Mouse (Mus musculus) retina, adult 2 months (tissue): Measurements from ENCODE around the gene Tmem131.
"Not testable (repeated sequence)": the region's sequence is repeated elsewhere in the genome, so short reads cannot be mapped to it uniquely, and the experiment has no call there.

Source experiments
- DNase-seq: peaks from one replicate; pipeline ENCODE4 v3.0.0-alpha.2; 2012; ENCODE audit warnings: low read depth, low spot score

Gene Tmem131

GRCm38 (mm10) chr1:36919728-36920127 lies 23.7 kb downstream of the Tmem131 start:
- no peak for DNase-seq

GRCm38 (mm10) chr1:36917423-36917822 lies 26.0 kb downstream of the Tmem131 start:
- DNase-seq: no peak

GRCm38 (mm10) chr1:36915200-36915580 lies 28.3 kb downstream of the Tmem131 start:
- DNase-seq: no peak

- no peak for DNase-seq
Measured at GRCm38 (mm10) chr1:36914455-36915199, 28.8 kb downstream of the Tmem131 start.

- no peak for DNase-seq
Measured at GRCm38 (mm10) chr1:36913806-36914205, 29.7 kb downstream of the Tmem131 start.

- no peak for DNase-seq
Measured at GRCm38 (mm10) chr1:36912239-36912638, 31.2 kb downstream of the Tmem131 start.

- no peak for DNase-seq
Measured at GRCm38 (mm10) chr1:36911603-36912002, 31.9 kb downstream of the Tmem131 start.

GRCm38 (mm10) chr1:36910397-36910796 lies 33.1 kb downstream of the Tmem131 start:
- DNase-seq: no peak

GRCm38 (mm10) chr1:36909965-36910364 lies 33.5 kb downstream of the Tmem131 start:
- not testable (repeated sequence) for DNase-seq

- no peak for DNase-seq
Measured at GRCm38 (mm10) chr1:36905216-36905615, 38.2 kb downstream of the Tmem131 start.

- no peak for DNase-seq
Measured at GRCm38 (mm10) chr1:36904489-36904888, 39.0 kb downstream of the Tmem131 start.

- DNase-seq: no peak
Measured at GRCm38 (mm10) chr1:36904084-36904451, 39.4 kb downstream of the Tmem131 start.

- no peak for DNase-seq
Measured at GRCm38 (mm10) chr1:36903376-36904083, 39.9 kb downstream of the Tmem131 start.

GRCm38 (mm10) chr1:36902533-36903315 lies 40.7 kb downstream of the Tmem131 start:
- DNase-seq: no peak

- DNase-seq: no peak
Measured at GRCm38 (mm10) chr1:36899622-36900021, 43.8 kb downstream of the Tmem131 start.

- no peak for DNase-seq
Measured at GRCm38 (mm10) chr1:36896423-36896822, 47.0 kb downstream of the Tmem131 start.

GRCm38 (mm10) chr1:36895452-36895851 lies 48.0 kb downstream of the Tmem131 start:
- no peak for DNase-seq

- DNase-seq: no peak
Measured at GRCm38 (mm10) chr1:36894136-36894535, 49.3 kb downstream of the Tmem131 start.

GRCm38 (mm10) chr1:36893720-36894119 lies 49.7 kb downstream of the Tmem131 start:
- DNase-seq: not testable (repeated sequence)

- no peak for DNase-seq
Measured at GRCm38 (mm10) chr1:36893146-36893545, 50.3 kb downstream of the Tmem131 start.

- DNase-seq: no peak
Measured at GRCm38 (mm10) chr1:36892461-36892860, 51.0 kb downstream of the Tmem131 start.

- DNase-seq: no peak
Measured at GRCm38 (mm10) chr1:36889016-36889415, 54.5 kb downstream of the Tmem131 start.
